Mouse (Mus musculus) neural tube, embryonic 13.5 days (tissue): ENCODE data around the gene Sox1. TPM values are rescaled to one million over a fixed set of nuclear protein-coding genes. Genes with fewer than 3 reads are reported as not detected.

Source experiments
- ATAC-seq: fragments of 200-750 bp; cut with Nextera tagmentation; 2 replicates; pipeline ENCODE4 v1.8.0; 2017; ENCODE audit warnings: low read depth, mild to moderate bottlenecking, moderate TSS enrichment, moderate library complexity
- H3K27ac ChIP-seq: fragments of 300-500 bp; sonication (generic); replicated peaks from 2 replicates; pipeline ENCODE4 v1.5.1; 2015; ENCODE audit warnings: moderate library complexity, mild to moderate bottlenecking, inconsistent platforms
- H3K27me3 ChIP-seq: fragments of 300-500 bp; sonication (generic); 2 replicates; pipeline ENCODE4 v1.6.1; 2015; ENCODE audit warnings: mild to moderate bottlenecking, inconsistent platforms
- H3K36me3 ChIP-seq: fragments of 300-500 bp; sonication (generic); 2 replicates; pipeline ENCODE4 v1.6.1; 2015; ENCODE audit warnings: mild to moderate bottlenecking, inconsistent platforms
- H3K4me1 ChIP-seq: fragments of 300-500 bp; sonication (generic); replicated peaks from 2 replicates; pipeline ENCODE4 v1.6.1; 2015; ENCODE audit warnings: inconsistent platforms
- H3K4me2 ChIP-seq: fragments of 300-500 bp; sonication (generic); 2 replicates; pipeline ENCODE4 v1.6.1; 2015; ENCODE audit warnings: inconsistent platforms, mild to moderate bottlenecking, moderate library complexity
- H3K4me3 ChIP-seq: fragments of 300-500 bp; sonication (generic); 2 replicates; pipeline ENCODE4 v1.5.1; 2015; ENCODE audit warnings: mild to moderate bottlenecking, inconsistent platforms
- H3K9ac ChIP-seq: fragments of 300-500 bp; sonication (generic); 2 replicates; pipeline ENCODE4 v1.6.1; 2015; ENCODE audit warnings: moderate library complexity, mild to moderate bottlenecking, inconsistent platforms
- H3K9me3 ChIP-seq: fragments of 300-500 bp; sonication (generic); 2 replicates; pipeline ENCODE4 v1.6.1; 2016; ENCODE audit warnings: inconsistent platforms
- WGBS: fragments of 180-500 bp; shearing (Covaris S2); methylation state at CpG from one replicate; pipeline ENCODE4 v1.1.7; 2015; 5-methylcytosine and 5-hydroxymethylcytosine counted together
- polyA plus RNA-seq: library from polyadenylated mRNA; unstranded; fragments of >200 nt; fragmentation: Nextera tagmentation; extraction: Ambion mirVana; gene quantifications from 2 replicates; pipeline ENCODE4 v1.2.1, GENCODE M21; 2015

Sox1 gene
- polyA plus RNA-seq, 1 experiment from 2014 or later, result 0.96 TPM

GRCm38 (mm10) chr8:12401391-12402270 lies 6.5 kb downstream of the Sox1 start:
- peak overlapping the region; percentile 27 for H3K4me3 ChIP-seq
- H3K36me3 ChIP-seq, result no peaks in the 10 kb centered on the region
- ATAC-seq, result peak; percentile 45
- H3K27ac ChIP-seq, result peak overlapping the region; percentile 62
- peak overlapping the region; percentile 57 for H3K4me2 ChIP-seq
- no peaks in the 10 kb centered on the region for H3K9me3 ChIP-seq
- 2% methylated on average over 35 of the region's 35 CpGs for WGBS
- peaks cover 34% of the 10 kb centered on the region for H3K4me1 ChIP-seq
- peak overlapping the region; percentile 55 for H3K9ac ChIP-seq
- H3K27me3 ChIP-seq, result peaks cover 92% of the 10 kb centered on the region

GRCm38 (mm10) chr8:12402709-12403108 lies 7.6 kb downstream of the Sox1 start:
- Histone ChIP-seq H3K4me1 (peaks cover 24% of the 10 kb centered on the region), H3K9ac (no peak overlapping the region), H3K4me2 (no peak overlapping the region), H3K9me3 (no peaks in the 10 kb centered on the region), H3K36me3 (no peaks in the 10 kb centered on the region), H3K27ac (no peak overlapping the region), H3K4me3 (no peak overlapping the region), H3K27me3 (peaks cover 90% of the 10 kb centered on the region)
- WGBS, result 8% methylated on average over 9 of the region's 9 CpGs
- ATAC-seq, result no peak

- Histone ChIP-seq H3K4me3 (no peak overlapping the region), H3K27ac (no peak overlapping the region), H3K36me3 (no peaks in the 10 kb centered on the region), H3K9me3 (no peaks in the 10 kb centered on the region), H3K4me1 (peaks cover 4% of the 10 kb centered on the region; the same call in 1 of the 2 replicates), H3K4me2 (no peak overlapping the region), H3K27me3 (peaks cover 82% of the 10 kb centered on the region), H3K9ac (no peak overlapping the region)
- 15% methylated on average over 10 of the region's 10 CpGs for WGBS
- ATAC-seq, result no peak
These were observed 12.9 kb downstream of the Sox1 start for GRCm38 (mm10) chr8:12408020-12408419.

GRCm38 (mm10) chr8:12409976-12410375 lies 14.9 kb downstream of the Sox1 start:
- Histone ChIP-seq H3K4me1 (peaks cover 4% of the 10 kb centered on the region; the same call in 1 of the 2 replicates), H3K27ac (no peak overlapping the region), H3K4me3 (no peak overlapping the region), H3K36me3 (no peaks in the 10 kb centered on the region), H3K9me3 (no peaks in the 10 kb centered on the region), H3K9ac (no peak overlapping the region), H3K4me2 (no peak overlapping the region), H3K27me3 (peaks cover 77% of the 10 kb centered on the region)
- no peak for ATAC-seq
- 43% methylated on average over 3 of the region's 3 CpGs for WGBS

GRCm38 (mm10) chr8:12417056-12417455 lies 22.0 kb downstream of the Sox1 start:
- no peak for ATAC-seq
- Histone ChIP-seq H3K4me3 (no peak overlapping the region), H3K4me1 (no peaks in the 10 kb centered on the region), H3K9ac (no peak overlapping the region), H3K4me2 (no peak overlapping the region), H3K27me3 (peaks cover 73% of the 10 kb centered on the region), H3K27ac (no peak overlapping the region), H3K9me3 (no peaks in the 10 kb centered on the region), H3K36me3 (no peaks in the 10 kb centered on the region)
- 98% methylated on average over 2 of the region's 2 CpGs for WGBS

- H3K9ac ChIP-seq, result no peak overlapping the region
- H3K4me1 ChIP-seq, result no peaks in the 10 kb centered on the region
- no peak for ATAC-seq
- H3K4me3 ChIP-seq, result no peak overlapping the region
- no peak overlapping the region for H3K27ac ChIP-seq
- no peaks in the 10 kb centered on the region for H3K36me3 ChIP-seq
- peaks cover 89% of the 10 kb centered on the region for H3K27me3 ChIP-seq
- 87% methylated on average over 2 of the region's 2 CpGs for WGBS
- no peaks in the 10 kb centered on the region for H3K9me3 ChIP-seq
- no peak overlapping the region for H3K4me2 ChIP-seq
These were observed 25.4 kb downstream of the Sox1 start for GRCm38 (mm10) chr8:12420537-12420936.

- WGBS, result 93% methylated on average over 8 of the region's 8 CpGs
These were observed 30.8 kb downstream of the Sox1 start for GRCm38 (mm10) chr8:12425906-12426305.

GRCm38 (mm10) chr8:12427346-12427745 lies 32.3 kb downstream of the Sox1 start:
- Histone ChIP-seq H3K27me3 (peaks cover 100% of the 10 kb centered on the region), H3K9me3 (no peaks in the 10 kb centered on the region), H3K9ac (no peak overlapping the region), H3K4me2 (no peak overlapping the region), H3K4me3 (no peak overlapping the region), H3K27ac (no peak overlapping the region), H3K4me1 (peaks cover 45% of the 10 kb centered on the region), H3K36me3 (no peaks in the 10 kb centered on the region)
- 51% methylated on average over 9 of the region's 9 CpGs for WGBS
- ATAC-seq, result no peak

More at GRCm38 (mm10) chr8:12425906-12426305, 30.8 kb downstream of the Sox1 start:
- H3K4me1 ChIP-seq, result peaks cover 36% of the 10 kb centered on the region
- H3K27ac ChIP-seq, result no peak overlapping the region
- peaks cover 92% of the 10 kb centered on the region for H3K27me3 ChIP-seq
- ATAC-seq, result no peak
- H3K36me3 ChIP-seq, result no peaks in the 10 kb centered on the region
- no peak overlapping the region for H3K9ac ChIP-seq
- no peaks in the 10 kb centered on the region for H3K9me3 ChIP-seq
- no peak overlapping the region for H3K4me3 ChIP-seq
- no peak overlapping the region for H3K4me2 ChIP-seq

GRCm38 (mm10) chr8:12427886-12428799 lies 33.0 kb downstream of the Sox1 start:
- no peak overlapping the region for H3K27ac ChIP-seq
- H3K4me2 ChIP-seq, result no peak overlapping the region

GRCm38 (mm10) chr8:12428931-12429330 lies 33.8 kb downstream of the Sox1 start:
- WGBS, result 19% methylated on average over 5 of the region's 5 CpGs

More at GRCm38 (mm10) chr8:12427886-12428799, 33.0 kb downstream of the Sox1 start:
- no peak for ATAC-seq
- Histone ChIP-seq H3K9me3 (no peaks in the 10 kb centered on the region), H3K27me3 (peaks cover 100% of the 10 kb centered on the region), H3K9ac (no peak overlapping the region), H3K4me3 (no peak overlapping the region), H3K4me1 (peaks cover 53% of the 10 kb centered on the region), H3K36me3 (no peaks in the 10 kb centered on the region)
- WGBS, result 18% methylated on average over 26 of the region's 26 CpGs

GRCm38 (mm10) chr8:12429601-12430172 lies 34.6 kb downstream of the Sox1 start:
- Histone ChIP-seq H3K4me2 (peak overlapping the region; percentile 56), H3K9ac (no peak overlapping the region), H3K9me3 (no peaks in the 10 kb centered on the region), H3K4me3 (no peak overlapping the region), H3K27ac (no peak overlapping the region; the same call in 1 of the 2 replicates), H3K36me3 (no peaks in the 10 kb centered on the region), H3K27me3 (peaks cover 100% of the 10 kb centered on the region), H3K4me1 (peaks cover 56% of the 10 kb centered on the region)
- WGBS, result 3% methylated on average over 9 of the region's 9 CpGs
- no peak for ATAC-seq

More at GRCm38 (mm10) chr8:12428931-12429330, 33.8 kb downstream of the Sox1 start:
- Histone ChIP-seq H3K4me1 (peaks cover 54% of the 10 kb centered on the region), H3K36me3 (no peaks in the 10 kb centered on the region), H3K9ac (no peak overlapping the region), H3K9me3 (no peaks in the 10 kb centered on the region), H3K27me3 (peaks cover 100% of the 10 kb centered on the region), H3K4me3 (no peak overlapping the region), H3K4me2 (no peak overlapping the region), H3K27ac (no peak overlapping the region)
- no peak for ATAC-seq
